Mouse (Mus musculus): ENCODE data around the gene Ptprd.

DNA sequence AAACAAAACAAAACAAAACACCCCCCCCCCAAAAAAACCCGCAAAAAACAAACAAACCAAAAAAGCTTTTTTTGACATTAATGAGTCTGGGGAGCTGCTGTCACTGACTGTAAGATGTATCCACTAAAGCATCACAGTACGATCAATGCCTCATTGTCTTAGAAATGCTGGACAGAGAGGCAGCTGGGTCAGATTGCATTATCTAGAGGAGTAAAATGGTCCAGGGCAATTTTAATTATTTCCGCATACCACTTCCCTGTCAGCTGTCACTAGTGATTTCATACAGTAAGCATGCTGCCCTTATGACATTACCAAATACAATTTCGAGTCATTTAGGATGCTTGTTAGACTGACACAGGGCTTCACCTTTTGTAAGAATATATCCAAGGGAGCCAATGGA, 1134.2 kb downstream of the Ptprd start:
- TF ChIP-seq MAX (IDR thresholded peaks at IDR 0.05; ENCODE audit: low read length) (no peak), POLR2A (IDR thresholded peaks at IDR 0.05; ENCODE audit: control insufficient read depth in 1 of 2, insufficient read depth in 1 of 2, low read depth in 1 of 2, low read length in 2 of 2, poor library complexity in 1 of 2) (no peak), HCFC1 (IDR thresholded peaks at IDR 0.05; ENCODE audit: low read depth, low read length) (no peak), CHD2 (IDR thresholded peaks at IDR 0.05; ENCODE audit: low read length) (no peak), CTCF (IDR thresholded peaks at IDR 0.05 in 2 of 3, conservative IDR thresholded peaks at IDR 0.05 in 1 of 3; ENCODE audit: control insufficient read depth in 1 of 3, insufficient read depth in 1 of 3, low read depth in 2 of 3, low read length in 3 of 3, poor library complexity in 1 of 3, severe bottlenecking in 1 of 3) (no peak), GATA1 (IDR thresholded peaks at IDR 0.05; ENCODE audit: low read depth, low read length) (no peak), MXI1 (IDR thresholded peaks at IDR 0.05; ENCODE audit: low read depth, low read length) (no peak), ZNF384 (IDR thresholded peaks at IDR 0.05; ENCODE audit: low read depth, low read length) (no peak), CHD1 (IDR thresholded peaks at IDR 0.05; ENCODE audit: low read depth, low read length) (no peak), USF1 (IDR thresholded peaks at IDR 0.05; ENCODE audit: low read depth, low read length) (no peak), SMC3 (IDR thresholded peaks at IDR 0.05; ENCODE audit: low read depth, low read length) (no peak), POLR2AphosphoS2 (IDR thresholded peaks at IDR 0.05; ENCODE audit: low read length) (no peak), MEF2A (IDR thresholded peaks at IDR 0.05; ENCODE audit: extremely low read depth, insufficient replicate concordance, low read depth, low read length, poor library complexity, severe bottlenecking) (no peak)

Measured in MEL (cell line).